Mouse (Mus musculus) bone marrow macrophage, adult 2 months (primary cell): Measurements from ENCODE around the gene Dpp6.

ENCODE experiments used
- CTCF ChIP-seq: IDR thresholded peaks from 2 replicates; pipeline ENCODE4 v1.5.1; 2012; ENCODE audit warnings: low read depth, mild to moderate bottlenecking, low read length, moderate library complexity
- POLR2A ChIP-seq: IDR thresholded peaks from 2 replicates; pipeline ENCODE4 v1.6.1; 2012; ENCODE audit warnings: mild to moderate bottlenecking, low read depth, low read length, borderline replicate concordance

GRCm38 (mm10) chr5:27767948-27768347 lies 950.9 kb downstream of the Dpp6 start:
- no peak for TF ChIP-seq POLR2A
- TF ChIP-seq CTCF = no peak
